Mouse (Mus musculus) activated CD4-positive, CD25-positive, alpha-beta regulatory T cell, adult 4 months (primary cell): ENCODE data around the gene Kdm4d. TPM values are rescaled to one million over a fixed set of nuclear protein-coding genes. Genes with fewer than 3 reads are reported as not detected.
"Not testable (repeated sequence)": the region's sequence is repeated elsewhere in the genome, so short reads cannot be mapped to it uniquely, and the experiment has no call there.

Experiments
- ATAC-seq: one replicate; pipeline ENCODE4 v1.8.0; 2017
- polyA plus RNA-seq, 2 experiments: library from polyadenylated mRNA; unstranded; fragments of 100-300 nt; shearing (Covaris generic); gene quantifications; one replicate each; pipeline ENCODE4 v1.2.1; 2017

The Kdm4d gene
- polyA plus RNA-seq, 2 experiments from 2014 or later: 1.8 to 2.7 TPM

DNA sequence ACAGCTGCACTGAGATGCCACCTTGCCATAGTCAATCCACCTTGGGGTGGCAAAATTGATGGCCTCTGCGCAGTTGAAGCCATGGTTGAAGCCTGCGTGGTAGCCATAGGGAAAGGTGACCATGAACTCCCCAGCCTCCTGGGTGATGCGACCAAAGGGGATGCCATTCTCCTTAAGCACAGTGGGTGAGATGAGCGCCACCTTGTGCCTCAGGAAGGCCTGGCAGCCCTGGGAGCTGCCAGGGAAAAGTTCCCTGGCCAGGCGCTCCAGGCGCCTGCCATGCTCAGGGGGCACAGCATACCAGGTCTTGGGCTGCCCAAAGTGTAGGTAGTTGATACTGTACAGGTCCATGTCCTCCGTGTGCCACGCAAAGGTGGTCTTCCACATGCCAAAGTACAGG lies 49.2 kb downstream of the Kdm4d start:
- ATAC-seq: not testable (repeated sequence)

DNA sequence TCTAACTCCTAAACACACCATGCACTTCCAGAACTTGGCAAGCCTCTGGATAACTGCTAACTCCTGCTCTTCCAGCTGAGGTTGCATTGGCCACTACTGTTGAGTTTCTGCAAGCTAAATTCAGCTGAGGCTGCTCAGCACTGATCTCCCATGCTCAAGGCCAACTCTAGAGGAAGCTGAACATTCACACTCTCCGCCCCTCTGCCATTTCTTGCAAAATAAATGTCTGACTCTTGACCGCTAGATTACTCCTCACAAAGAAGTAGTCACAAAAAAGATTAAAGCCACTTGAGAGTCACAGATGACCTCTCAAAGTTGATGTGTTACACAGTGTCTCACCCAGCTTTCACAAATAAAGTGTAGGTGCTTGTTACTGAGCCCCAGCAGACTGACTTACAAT lies 53.2 kb downstream of the Kdm4d start:
- ATAC-seq: not testable (repeated sequence)

DNA sequence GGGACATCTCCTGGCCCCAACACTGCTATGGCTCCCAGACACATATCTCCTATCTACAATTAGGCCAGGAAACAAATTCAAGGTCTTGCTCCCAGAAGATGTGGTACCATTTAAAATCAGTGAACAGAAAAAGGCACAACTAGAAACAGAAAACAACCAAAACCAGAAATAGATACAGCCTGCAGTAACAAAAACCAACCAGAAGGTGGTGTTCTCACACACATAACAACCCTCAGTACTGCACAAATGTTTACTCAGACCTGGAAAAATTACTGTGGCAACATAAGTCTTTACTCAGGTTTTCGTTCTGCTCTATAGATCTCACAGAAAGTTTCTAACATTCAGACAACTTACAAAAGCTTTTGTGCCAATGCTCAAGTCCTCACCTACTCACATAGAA lies 59.9 kb downstream of the Kdm4d start:
- ATAC-seq: no peak

DNA sequence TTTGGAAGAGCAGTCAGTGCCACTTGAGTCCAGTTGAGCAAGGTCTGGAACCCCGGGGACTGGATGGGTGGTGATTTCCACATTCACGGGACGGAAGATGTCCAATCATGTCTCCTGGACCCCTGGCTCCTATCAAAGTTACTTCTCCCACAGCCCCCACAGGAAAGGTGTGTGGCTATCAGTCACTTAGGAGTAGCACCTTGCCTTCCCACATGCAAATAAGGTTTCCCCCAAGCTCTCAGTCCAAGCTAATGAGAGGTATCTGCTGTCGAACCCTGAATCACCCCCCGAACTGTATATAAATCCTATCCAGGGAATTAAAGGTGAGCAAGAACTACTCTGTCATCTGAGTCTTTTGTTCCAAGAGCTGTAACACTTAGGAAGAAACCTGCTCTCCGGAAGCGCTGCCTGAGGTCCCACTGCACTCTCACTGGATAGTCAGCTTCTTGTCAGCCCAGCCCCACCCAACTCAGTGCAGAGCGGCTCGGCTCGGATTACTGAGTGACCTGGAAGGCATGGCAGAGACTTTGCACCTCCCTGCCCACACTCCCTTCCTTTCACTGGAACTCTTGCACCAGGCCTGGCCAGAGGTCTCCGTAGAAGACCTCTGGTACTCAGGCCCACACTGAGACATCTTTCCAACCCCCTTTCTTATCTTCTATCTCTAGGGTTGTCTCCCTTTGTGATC lies 66.9 kb downstream of the Kdm4d start:
- ATAC-seq: no peak

Other genes with a start within 250 kb of the Kdm4d start
- 10 to 100 TPM; 20.9 to 21.9 TPM for gene Sesn3, start 225.4 kb downstream of the Kdm4d start, polyA plus RNA-seq
- gene Endod1, start 119.0 kb downstream of the Kdm4d start, polyA plus RNA-seq: 10 to 100 TPM; 33.4 to 39.9 TPM
- 100 to 1,000 TPM; 232 to 234 TPM for gene Cwc15, start 135 bp upstream of the Kdm4d start, polyA plus RNA-seq
- gene Amotl1, start 144.6 kb upstream of the Kdm4d start, polyA plus RNA-seq: under 1 TPM; 0.32 to 0.57 TPM
- under 1 TPM in 1 of 2 experiments, not detected in 1; 0.45 TPM for gene Piwil4, start 240.3 kb upstream of the Kdm4d start, polyA plus RNA-seq